Mouse (Mus musculus) c-Kit-negative CD71-positive TER-119-positive erythroid progenitor cells, embryonic 14.5 days (primary cell): ENCODE measurements around the gene Pgs1.

Experiments used
- DNase-seq: peaks from one replicate; pipeline ENCODE4 v3.0.0-alpha.2; 2013; ENCODE audit warnings: low read depth, low spot score

Pgs1 gene

DNA sequence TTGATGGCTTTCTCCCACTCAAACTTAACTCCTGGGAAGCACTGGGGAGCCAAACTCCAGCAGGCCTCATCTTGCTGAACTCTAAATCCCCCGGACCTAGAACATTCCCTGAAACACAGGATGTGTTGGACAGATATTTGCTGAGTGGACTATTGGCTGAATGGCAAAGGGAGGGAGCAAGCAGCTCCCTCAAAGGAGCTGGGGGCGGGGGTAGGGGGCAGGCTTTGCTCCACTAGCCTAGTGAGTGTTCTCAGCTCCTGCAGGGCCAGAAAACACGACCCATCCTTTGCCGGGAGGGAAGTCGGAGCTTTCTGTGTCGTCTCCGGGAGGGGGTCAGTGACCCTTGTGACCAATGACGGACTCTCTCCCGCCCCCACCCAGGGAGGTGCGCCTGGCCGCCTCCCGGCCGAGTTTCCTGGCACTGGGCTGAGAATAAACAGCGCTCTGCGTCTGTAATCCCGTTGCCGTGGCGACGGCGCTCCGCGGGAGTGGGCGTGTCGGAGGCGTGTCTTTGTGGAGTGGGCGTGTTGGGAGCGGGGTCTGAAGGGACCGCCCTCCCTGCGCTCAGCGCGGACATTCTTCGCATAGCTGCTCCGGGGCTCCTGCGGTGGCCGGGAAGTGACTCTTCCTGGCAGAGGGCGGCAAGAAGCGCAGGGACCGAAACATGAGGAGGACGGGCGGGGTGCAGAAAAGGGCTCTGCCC lies 22.9 kb upstream of the Pgs1 start:
- DNase-seq, result peak; percentile 67

DNA sequence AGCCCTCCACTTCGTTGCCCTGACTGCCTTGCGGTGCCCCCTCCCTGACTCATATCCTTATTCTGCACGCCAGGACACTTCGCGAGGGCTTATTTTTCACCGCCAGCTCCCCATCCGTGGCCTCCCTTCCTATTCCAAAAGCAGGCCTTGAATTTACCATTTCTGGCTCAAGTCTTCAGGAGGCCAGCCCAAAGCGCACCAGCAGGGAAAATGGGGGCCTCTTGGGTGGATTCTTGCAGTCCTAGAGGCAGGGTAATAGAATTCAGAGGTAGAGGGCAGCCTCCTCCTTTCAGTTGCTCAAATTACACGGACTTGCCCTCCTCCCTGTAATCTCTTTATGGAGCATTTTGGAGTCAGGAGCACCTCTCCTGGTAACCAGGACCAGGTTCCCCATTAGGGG lies 22.2 kb upstream of the Pgs1 start:
- no peak for DNase-seq

DNA sequence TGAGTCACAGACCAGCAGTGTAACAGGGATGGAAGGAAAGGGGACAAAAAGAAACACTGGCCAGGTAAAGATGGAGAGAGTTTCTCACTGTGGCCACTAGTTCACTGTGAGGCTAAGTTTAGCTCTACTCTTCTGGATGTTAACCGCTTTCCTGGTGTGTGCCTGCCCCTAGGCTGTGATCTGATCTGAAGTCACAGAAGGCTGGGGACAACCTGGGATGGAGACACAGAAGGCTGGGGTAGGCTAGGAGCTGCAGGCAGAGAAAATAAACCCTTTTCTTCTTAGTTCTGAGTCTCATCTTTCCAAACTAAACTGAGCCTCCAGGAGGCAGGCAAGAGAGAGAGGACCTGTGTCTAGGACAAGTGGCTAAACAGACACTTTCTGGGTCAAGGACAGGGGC lies 21.8 kb upstream of the Pgs1 start:
- no peak for DNase-seq

DNA sequence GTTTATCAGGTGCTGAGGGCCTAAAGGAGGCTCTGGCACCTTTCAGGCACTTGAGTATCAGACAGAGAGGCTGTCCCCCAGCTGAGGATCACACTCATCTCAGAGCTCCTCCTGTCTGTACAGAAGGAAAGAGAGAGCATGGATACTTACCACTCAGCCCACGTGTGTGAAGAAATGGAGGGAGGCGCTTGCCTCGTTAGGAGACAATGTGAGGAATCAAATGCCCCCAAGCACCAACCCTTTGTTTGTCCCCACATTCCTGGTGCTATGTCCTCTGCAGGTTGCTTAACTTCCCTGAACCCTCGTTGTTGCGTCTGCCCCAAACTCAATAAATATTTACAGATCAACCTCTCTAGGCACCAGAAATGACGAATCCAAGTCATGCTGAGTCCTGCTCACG lies 21.0 kb upstream of the Pgs1 start:
- no peak for DNase-seq

DNA sequence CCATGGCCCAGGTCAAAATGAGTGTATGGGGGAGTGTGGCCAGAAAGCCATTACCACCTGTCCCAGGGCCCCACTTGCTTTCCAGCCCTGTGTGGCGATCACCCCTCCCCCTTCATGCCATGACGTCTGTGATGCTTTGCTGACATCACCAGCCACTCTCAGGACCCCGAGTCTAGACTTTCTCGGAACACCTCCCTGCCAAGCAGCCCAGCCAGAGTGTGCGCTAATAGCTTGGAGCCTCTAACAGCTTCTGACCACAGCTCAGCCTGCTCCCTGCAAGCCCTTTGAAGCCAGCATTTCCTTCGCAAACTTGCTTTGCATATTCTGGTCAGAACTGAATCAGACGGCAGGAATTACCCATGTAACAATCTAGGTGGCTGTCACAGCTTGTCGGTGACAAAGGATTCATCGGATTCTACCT lies 20.5 kb upstream of the Pgs1 start:
- no peak for DNase-seq

DNA sequence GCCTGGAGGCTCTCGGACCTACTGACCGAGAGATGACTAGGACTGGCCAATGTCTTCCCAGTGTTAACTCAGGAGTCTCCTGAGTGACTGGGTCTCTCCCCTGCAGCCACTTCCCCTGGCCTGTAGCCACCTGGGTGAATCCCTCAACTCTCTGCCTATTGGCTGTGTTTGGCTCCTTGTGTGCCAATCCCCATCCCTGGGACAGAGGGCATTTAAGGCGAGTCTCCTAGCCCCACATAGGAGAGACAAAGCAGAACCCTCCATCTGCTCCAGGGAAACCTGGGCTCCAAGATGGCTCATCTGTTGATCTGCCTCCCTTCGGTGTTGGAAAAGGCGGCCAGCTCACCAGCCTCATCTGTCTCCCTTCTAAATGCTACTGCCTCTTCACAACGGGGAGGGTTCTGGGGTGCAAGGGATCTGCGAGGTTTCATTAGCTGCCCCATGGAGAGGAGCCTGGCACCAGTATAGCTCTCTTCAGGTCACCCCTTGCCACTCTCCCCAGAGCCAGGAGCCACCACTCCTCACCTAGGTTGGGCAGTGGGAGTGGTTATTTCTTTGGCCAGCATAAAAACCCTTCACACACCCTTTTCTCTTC lies 19.5 kb upstream of the Pgs1 start:
- no peak for DNase-seq

DNA sequence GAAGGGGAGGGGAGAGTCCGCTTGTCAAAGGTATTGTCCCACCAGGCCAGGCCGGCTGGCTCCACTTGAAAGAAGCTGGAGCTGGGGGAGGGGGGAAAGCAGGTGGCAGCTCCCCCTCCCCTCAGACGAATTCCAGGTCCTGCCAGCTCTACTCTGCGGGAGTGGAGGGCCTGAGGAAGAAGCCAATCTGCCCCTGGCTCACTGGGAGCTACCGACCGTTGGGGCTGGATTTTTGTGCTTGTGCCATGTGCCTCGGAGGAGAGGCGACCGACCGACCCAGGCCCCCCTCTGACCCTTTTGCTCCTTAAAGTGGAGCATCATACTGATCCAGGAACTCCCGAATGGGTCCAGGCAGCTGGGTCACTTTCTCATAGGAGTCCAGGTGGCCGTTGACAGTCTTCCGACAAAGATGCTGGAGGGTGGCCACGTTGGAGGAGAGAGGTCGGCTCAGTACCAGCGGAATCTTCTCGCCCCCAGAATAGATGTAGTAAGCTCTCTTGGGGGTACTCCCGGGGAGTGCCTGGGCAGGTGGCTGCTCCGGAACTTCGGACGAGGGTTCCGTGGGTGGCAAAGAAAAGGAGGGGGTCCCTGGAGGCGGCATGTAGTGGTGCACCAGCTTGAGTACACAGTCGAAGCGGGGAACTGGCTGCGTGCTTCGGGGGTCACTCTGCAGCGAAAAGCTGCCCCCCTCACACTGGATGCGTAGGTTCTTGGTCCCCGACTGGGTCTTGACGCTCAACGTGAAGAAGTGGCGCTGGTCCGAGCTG lies 18.7 kb upstream of the Pgs1 start:
- DNase-seq, result no peak

DNA sequence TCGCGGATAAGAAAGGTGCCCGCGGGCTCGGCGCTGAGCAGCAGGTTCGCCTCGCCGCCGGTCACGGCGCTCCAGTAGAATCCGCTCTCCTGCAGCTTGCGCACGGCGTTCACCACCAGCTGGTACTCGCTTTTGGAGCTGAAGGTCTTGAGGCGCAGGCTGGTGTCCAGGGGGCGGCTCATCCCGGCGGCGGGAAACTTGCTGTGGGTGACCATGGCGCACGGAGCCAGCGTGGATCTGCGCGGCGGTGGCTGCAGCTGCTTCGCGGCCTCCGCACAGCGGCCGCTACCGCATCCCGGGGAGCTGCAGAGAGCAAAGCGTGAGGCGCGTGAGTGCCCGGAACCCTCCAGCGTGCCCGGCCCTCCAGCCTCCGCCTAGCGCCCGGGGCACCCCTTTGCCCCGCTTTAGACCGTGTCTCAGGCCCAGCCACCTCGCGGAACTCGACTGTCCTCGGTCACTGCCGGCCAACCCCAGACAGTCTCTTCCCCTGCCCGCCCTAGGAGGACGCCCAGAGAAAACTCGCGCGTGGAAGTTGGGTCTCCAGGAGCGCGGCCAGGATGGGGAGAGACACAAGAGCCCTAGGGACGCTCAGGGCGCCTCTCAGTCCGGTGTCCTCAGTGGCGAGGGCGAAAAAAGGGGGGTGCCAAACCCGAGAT lies 17.9 kb upstream of the Pgs1 start:
- DNase-seq, result no peak

DNA sequence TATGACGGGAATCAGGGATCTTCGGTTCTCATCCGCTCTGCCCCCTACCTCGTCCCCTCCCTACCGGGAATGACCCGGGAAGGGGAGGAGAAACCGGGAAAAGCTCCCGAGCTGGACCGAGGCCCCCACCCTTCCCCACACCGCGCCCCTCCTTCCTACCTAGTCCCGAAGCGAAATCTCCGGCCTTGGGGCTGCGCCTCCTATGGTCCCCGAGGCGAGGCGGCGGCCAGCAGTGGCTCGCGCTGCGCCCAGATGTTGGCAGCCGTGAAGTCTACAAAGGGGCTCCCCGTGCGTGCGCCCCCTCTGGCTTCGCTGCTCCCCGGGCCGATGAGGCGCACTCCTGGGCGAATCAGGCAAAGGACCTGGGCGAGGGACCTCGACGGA lies 17.4 kb upstream of the Pgs1 start:
- no peak for DNase-seq

DNA sequence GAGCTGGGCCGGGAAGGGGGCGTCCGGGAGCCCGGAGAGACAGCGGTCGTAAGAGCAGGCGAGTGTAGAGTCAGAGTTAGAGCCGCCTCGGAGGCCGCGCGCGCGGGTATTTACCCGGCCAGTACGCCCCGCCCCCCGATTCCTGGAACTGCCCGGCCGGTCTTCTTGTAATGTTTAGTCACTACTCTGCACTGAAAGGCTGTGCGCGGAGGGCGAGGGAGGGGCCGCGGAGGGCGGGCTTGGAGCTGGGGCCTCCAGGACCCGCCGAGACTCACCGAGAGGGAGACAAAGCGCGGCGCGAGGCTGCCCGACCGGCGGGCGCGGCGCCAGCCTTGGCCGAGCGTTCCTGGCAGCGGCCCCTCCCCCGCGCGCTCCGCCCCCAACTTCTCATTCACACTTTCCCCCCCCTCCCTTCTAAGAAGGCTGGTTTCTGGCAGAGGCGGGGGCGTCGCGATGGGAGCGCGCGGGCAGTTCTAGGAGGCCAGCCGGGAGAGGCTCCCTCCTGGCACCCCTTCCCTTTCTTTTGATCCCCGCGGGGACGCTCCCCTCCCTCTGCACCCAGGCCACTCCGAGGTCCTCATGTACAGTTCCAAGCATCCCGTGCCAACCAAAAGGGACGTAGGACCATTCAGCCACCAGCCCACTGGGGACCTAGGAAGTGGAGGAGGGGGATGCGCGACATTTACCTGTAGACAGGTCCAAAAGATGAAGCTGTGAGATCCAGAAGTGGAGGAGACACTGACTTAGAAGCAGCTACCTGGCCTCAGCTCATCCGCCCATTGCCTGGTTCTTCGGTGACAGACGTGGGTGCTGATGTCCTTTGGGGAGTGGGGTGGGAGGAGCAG lies 16.8 kb upstream of the Pgs1 start:
- peak; percentile 82 for DNase-seq

DNA sequence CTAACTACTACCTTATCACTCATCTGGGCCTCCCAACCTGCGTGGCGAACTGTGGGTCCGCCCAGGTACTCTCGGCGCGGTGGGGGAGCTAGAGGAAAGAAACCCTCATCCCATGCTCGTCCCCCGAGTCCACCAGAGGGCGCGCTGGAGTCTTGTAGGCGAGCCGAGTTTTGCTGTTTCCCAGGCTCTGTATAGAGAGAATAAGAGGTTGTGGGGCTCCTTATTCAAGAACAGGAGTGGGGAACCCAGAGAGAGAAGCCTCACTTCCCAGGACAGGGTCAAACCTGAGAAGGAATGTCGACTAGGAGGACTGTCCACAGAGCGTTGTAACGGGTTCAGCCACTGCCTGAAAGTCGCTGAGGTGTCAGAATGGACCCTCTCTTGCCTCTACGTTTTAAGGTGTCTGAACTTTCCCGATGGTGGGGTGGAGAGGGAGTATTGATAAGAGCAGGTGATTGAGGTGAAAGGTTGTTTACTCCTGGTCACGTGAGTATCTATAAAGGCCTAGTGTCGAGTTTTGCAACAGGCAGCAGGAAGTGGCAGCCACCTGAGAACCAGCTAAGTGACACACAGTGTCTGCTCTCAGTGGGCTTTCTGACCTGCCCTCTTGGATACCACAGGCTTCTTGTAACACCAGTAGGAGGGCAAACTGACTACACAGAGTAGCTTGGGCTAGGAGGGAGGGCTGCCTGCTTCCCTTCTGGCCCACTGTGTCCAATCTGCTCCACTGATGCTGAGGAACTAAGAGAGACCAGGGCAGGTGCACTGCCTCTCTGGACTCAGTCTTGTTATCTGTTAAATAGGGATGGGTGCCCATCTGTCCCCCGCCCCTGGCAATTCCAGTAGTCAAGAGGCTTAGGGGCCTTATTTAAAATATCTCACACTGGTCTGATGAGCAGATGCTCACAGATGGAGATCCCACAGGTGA lies 15.9 kb upstream of the Pgs1 start, which contains the start of gene Socs3:
Socs3 (minus strand) TSS at position 103 of the 928 bp plus-strand sequence.
- peak; percentile 83 for DNase-seq

DNA sequence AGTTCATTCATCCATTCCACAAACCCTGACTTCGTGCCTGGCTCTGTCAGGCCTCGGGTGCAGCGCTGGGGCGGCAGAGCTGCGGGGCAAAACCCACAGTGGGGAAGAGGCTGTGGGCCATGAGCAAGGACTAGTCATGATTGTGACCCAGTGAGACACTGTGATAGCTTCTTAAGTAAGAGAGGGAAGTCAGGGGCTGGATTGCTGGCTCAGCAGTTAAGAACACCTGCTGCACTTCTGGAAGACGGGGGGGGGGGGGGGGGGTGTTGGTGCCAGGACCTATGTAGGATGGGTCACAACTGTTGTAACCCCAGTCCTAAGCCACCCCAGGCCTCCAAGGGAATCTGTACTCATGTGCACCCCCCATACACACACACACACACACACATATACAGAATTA lies 15.0 kb upstream of the Pgs1 start:
- DNase-seq, result no peak

DNA sequence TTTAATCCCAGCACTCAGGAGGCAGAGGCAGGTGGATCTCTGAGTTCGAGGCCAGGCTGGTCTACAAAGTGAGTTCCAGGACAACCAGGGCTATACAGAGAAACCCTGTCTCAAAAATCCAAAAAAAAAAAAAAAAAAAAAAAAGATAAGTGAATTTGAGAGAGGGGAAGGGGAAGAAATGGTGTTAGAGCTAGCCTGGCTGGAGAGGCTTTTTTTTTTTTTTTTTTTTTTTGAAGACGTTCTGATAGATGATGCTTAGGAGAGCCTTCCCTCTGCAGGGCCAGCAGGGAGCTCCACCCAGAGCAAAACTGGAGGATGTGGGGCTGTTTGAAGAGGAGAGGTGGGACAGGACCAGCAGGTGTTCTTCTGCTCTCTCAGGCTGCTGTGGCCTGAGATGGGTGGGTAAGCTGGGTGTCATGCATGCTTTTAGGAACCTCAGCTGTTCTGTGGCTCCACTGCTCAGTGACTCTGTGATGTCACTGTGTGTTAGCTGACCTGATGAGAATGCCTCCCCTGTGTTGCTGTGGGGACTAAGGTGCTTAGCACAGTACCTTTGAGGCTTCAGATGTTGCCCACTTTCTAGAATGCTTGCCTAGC lies 14.3 kb upstream of the Pgs1 start:
- DNase-seq, result no peak

DNA sequence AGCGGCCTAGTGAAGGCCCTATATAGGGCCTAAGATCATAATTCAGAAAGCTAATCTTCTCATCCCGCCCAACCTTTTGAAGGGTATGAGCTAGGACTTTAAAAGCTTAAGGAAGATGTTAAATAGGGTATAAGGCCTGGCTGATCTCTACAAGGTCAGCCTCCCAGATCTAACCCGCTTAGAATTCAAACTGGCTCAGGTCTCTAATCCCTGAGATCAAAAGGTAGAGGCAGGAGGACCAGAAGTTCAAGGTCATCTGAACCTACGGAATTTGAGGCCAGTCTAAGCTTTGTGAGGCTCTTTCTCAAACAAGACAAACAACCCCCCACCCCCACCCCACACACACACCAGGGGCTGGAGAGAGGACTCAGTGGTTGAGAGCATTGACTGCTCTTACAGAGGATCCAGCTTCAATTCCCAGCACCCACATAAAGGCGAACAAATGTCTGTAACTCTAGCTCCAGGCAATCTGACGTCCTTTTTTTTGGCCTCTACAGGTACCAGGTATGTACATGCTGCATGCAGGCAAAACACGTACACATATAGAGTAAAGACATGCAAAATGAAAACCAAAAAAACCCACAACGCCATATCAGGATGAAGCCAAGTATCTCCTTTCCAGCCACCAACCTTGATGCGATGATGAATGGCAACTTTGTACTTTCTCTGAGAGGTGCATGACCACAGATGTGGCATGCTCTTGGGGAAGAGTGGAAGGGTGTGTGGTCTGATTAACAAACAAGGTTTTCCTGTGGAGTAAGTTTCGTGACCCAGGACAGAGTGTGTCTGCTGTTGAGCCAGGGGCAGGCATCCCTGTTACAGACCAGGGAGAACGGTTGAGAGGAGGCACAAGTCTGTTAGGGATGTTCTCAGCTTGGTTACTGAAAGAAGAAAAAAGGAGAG lies 13.2 kb upstream of the Pgs1 start:
- no peak for DNase-seq

DNA sequence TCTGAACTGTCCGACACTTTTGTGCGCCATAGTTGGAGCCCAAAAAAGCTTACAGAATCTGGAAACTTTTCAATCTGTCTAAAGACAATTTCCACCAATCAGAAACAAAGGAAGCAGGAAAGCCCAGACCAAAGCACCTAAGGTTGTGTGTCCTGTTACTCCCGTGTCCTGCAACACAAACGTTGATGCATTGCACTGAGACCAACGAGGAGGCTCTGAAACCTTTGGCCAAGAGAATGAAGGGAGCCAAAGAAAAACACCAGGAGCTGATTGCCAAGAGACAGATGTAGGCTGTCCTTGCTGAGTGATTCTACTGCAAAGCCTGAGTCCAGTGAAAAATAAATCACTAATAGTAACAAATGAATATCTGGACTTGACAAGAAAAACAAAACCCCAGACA lies 12.5 kb upstream of the Pgs1 start:
- DNase-seq, result no peak

DNA sequence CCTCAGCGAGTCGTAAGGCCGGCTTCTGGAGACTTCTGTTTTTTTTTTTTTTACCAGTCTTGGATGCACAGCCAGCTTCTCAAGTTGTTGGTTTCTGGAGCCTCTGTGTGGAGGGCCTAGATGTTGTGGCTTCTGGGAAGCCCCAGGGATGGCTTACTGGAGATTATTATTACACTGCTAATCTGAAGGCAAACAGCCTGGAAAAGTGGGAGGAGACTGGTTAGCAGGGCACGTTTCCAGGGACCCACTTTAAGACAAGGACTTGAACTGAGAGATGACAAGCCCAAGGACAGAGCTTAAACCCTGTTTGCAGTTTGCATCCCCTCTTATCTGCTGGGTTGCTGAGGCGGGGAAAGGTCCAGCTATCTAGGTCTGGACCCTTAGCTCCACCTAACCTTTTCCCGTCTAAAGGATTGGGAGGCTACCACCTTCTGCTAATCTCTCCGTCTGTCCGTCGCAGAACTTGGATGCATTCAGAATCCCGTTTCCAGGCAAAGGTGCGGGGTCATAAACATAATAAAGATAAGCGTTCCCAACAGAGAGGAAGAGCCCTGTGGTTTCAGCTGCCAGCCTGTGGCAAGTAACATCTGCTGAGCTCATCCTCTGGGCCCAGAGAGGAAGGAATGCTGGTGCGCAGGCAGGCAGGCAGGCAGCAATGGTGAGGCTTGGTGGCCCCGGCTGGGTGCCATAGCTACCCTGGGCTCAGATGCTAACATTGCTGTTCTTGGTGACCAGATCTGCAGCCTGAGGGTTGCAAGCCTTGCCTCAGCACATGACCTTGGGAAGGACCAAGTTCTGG lies 11.6 kb upstream of the Pgs1 start:
- no peak for DNase-seq

DNA sequence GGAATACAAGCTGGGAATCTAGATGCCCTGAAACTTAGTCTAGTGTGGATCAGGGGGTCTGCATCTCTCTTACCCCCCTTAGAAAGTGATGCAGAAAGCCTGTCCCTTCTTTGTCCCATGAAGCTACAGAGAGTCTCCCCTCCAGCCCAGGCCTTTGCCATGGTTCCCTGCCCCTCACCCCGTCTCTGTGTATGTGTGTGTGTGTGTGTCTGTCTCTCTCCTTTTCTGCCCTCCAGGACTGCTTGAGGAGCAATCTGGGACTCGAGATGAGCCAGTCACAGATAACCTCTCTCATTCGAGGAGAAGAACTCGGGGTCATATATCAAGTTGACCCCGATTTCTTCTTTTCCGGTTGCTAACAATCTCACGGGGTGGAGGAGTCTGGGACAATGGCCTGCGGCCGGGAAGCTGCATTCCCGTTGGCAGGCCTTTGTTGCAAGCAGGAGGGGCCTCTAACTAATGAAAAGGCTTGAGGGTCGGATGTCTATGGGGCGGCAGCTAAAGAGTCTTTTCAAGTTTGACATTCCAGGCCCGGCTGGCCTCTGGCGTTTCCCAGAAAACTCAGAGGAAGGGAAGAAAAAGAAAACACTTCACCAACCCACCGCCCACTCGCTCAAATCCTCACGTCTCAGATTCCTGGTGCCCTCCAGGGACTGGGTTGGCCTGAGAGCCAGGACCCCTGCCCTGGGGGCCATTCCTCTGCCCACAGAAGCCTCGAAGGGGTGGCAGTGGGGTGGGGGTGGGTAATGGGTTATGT lies 10.7 kb upstream of the Pgs1 start:
- DNase-seq, result no peak
